Mouse (Mus musculus): Measurements from ENCODE around the gene Olfr223. TPM values are rescaled to one million over a fixed set of nuclear protein-coding genes. Genes with fewer than 3 reads are reported as not detected.

The Olfr223 gene
- polyA plus RNA-seq, 1 experiment from 2014 or later: not detected

- Histone ChIP-seq H3K4me3 (ENCODE audit: low read depth, low read length) (no peak overlapping the region), H3K9me3 (ENCODE audit: control insufficient read depth, low read length) (no peaks in the 10 kb centered on the region), H3K4me2 (replicated peaks; ENCODE audit: low read depth) (no peak overlapping the region), H3K9ac (ENCODE audit: low read length) (no peak overlapping the region), H3K27me3 (ENCODE audit: control insufficient read depth, insufficient read depth, low read length) (no peaks in the 10 kb centered on the region), H3K4me1 (replicated peaks; ENCODE audit: control insufficient read depth, insufficient read depth) (no peaks in the 10 kb centered on the region), H3K36me3 (ENCODE audit: control insufficient read depth, insufficient read depth, low read length) (no peaks in the 10 kb centered on the region), H3K27ac (replicated peaks) (no peak overlapping the region)
- WGBS: 9% methylated on average over 4 of the region's 4 CpGs
- ATAC-seq (ENCODE audit: low FRiP score, low TSS enrichment) (peak; percentile 63; the same call in 1 of the 2 replicates), DNase-seq (ENCODE audit: low spot score) (peak; percentile 46)
- no peak for TF ChIP-seq EP300 (optimal IDR thresholded peaks at IDR 0.05)
- TF ChIP-seq CTCF (IDR thresholded peaks at IDR 0.05; ENCODE audit: low read depth): peak; percentile 78
Observed at GRCm38 (mm10) chr11:59614120-59614519, 21.0 kb upstream of the Olfr223 start.

GRCm38 (mm10) chr11:59611646-59612045 is 18.6 kb upstream of the Olfr223 start:
- Histone ChIP-seq H3K27me3 (ENCODE audit: control insufficient read depth, insufficient read depth, low read length) (no peaks in the 10 kb centered on the region), H3K9me3 (ENCODE audit: control insufficient read depth, low read length) (no peaks in the 10 kb centered on the region), H3K4me2 (replicated peaks; ENCODE audit: low read depth) (no peak overlapping the region), H3K36me3 (ENCODE audit: control insufficient read depth, insufficient read depth, low read length) (no peaks in the 10 kb centered on the region), H3K9ac (ENCODE audit: low read length) (no peak overlapping the region), H3K4me3 (ENCODE audit: low read depth, low read length) (no peak overlapping the region), H3K4me1 (replicated peaks; ENCODE audit: control insufficient read depth, insufficient read depth) (no peaks in the 10 kb centered on the region), H3K27ac (replicated peaks) (no peak overlapping the region)
- WGBS: 71% methylated on average over 5 of the region's 5 CpGs
- no peak for DNase-seq (ENCODE audit: low spot score)
- no peak for TF ChIP-seq CTCF (IDR thresholded peaks at IDR 0.05; ENCODE audit: low read depth)
- no peak for TF ChIP-seq EP300 (optimal IDR thresholded peaks at IDR 0.05)
- no peak for ATAC-seq (ENCODE audit: low FRiP score, low TSS enrichment)

DNA sequence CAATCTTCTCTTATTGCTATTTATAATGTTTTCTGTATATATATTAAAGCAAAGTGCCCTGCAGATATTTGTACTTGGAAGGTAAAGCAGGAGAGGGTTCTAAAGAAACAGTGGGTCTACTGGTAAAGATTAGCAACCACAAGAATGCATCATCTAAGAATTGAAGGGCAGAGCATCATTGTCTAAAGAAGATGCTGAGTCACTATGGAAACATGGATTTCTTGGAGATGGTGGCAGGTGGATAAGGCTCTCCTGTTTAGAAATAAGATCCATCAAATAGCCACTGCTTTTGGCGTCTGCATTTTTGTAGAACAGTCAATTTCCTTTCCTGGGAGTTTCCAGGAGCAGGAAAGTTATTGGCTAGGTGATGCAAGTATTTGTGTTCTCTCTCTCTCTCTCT is 9.2 kb upstream of the Olfr223 start:
- no peak for ATAC-seq (ENCODE audit: low FRiP score, low TSS enrichment)
- no peak for TF ChIP-seq EP300 (optimal IDR thresholded peaks at IDR 0.05)
- no peak for TF ChIP-seq CTCF (IDR thresholded peaks at IDR 0.05; ENCODE audit: low read depth)

DNA sequence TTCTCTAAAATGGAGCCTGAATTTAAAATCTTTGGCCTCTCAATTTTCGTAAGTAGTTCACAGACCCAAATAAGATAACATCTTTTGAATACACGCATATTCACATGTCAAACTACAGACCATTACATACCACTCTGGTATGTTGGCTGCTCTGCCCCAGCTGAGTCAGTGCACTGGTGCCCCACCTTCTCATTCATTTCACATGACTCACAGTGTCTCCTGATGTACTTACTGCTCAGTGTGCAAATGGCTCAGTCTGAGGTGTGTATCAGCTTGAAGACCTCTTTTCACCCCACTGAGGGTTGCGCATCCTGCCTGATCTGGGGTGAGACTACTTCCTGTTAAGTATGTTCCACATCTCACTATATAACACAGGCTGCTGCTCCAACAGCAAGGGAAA is 7.8 kb upstream of the Olfr223 start:
- TF ChIP-seq CTCF (IDR thresholded peaks at IDR 0.05; ENCODE audit: low read depth) (no peak), EP300 (optimal IDR thresholded peaks at IDR 0.05) (no peak)
- ATAC-seq (ENCODE audit: low FRiP score, low TSS enrichment): peak; percentile 93
- Histone ChIP-seq H3K27ac (replicated peaks) (no peak overlapping the region), H3K9ac (ENCODE audit: low read length) (no peak overlapping the region), H3K27me3 (ENCODE audit: control insufficient read depth, insufficient read depth, low read length) (no peaks in the 10 kb centered on the region), H3K36me3 (ENCODE audit: control insufficient read depth, insufficient read depth, low read length) (no peaks in the 10 kb centered on the region), H3K4me2 (replicated peaks; ENCODE audit: low read depth) (no peak overlapping the region), H3K9me3 (ENCODE audit: control insufficient read depth, low read length) (no peaks in the 10 kb centered on the region), H3K4me3 (ENCODE audit: low read depth, low read length) (no peak overlapping the region), H3K4me1 (replicated peaks; ENCODE audit: control insufficient read depth, insufficient read depth) (no peaks in the 10 kb centered on the region)
- WGBS: 67% methylated on average over 3 of the region's 3 CpGs
- DNase-seq (ENCODE audit: low spot score): peak; percentile 40

More for the DNA sequence above, 9.2 kb upstream of the Olfr223 start:
- Histone ChIP-seq H3K4me3 (ENCODE audit: low read depth, low read length) (no peak overlapping the region), H3K27ac (replicated peaks) (no peak overlapping the region), H3K9me3 (ENCODE audit: control insufficient read depth, low read length) (no peaks in the 10 kb centered on the region), H3K4me2 (replicated peaks; ENCODE audit: low read depth) (no peak overlapping the region), H3K36me3 (ENCODE audit: control insufficient read depth, insufficient read depth, low read length) (no peaks in the 10 kb centered on the region), H3K9ac (ENCODE audit: low read length) (no peak overlapping the region), H3K27me3 (ENCODE audit: control insufficient read depth, insufficient read depth, low read length) (no peaks in the 10 kb centered on the region), H3K4me1 (replicated peaks; ENCODE audit: control insufficient read depth, insufficient read depth) (no peaks in the 10 kb centered on the region)
- WGBS: 35% methylated on average over 1 of the region's 1 CpGs
- DNase-seq (ENCODE audit: low spot score): no peak

DNA sequence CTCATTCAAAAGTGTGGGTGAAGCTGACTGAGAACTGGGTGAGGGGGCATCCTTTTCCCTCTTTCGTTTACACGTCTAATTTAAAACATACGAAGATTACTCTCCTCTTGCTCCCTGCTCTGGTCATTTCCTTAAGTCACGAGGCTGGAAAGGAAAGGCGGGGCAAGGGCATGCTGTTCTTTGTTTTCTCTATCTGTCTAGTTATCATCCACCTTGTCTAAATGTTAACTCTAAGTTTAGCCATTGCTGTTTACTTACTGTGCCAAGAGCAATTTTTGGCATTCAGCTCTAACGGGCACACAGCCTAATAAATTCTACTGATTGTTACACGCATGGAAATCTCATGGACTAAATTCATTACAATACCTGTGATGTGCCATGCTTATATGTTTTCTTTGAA is 6.1 kb upstream of the Olfr223 start:
- Histone ChIP-seq H3K9me3 (ENCODE audit: control insufficient read depth, low read length) (no peaks in the 10 kb centered on the region), H3K27me3 (ENCODE audit: control insufficient read depth, insufficient read depth, low read length) (no peaks in the 10 kb centered on the region), H3K9ac (ENCODE audit: low read length) (no peak overlapping the region), H3K4me3 (ENCODE audit: low read depth, low read length) (no peak overlapping the region), H3K4me2 (replicated peaks; ENCODE audit: low read depth) (no peak overlapping the region), H3K36me3 (ENCODE audit: control insufficient read depth, insufficient read depth, low read length) (no peaks in the 10 kb centered on the region), H3K4me1 (replicated peaks; ENCODE audit: control insufficient read depth, insufficient read depth) (no peaks in the 10 kb centered on the region), H3K27ac (replicated peaks) (no peak overlapping the region)
- DNase-seq (ENCODE audit: low spot score) (no peak), ATAC-seq (ENCODE audit: low FRiP score, low TSS enrichment) (no peak)
- 39% methylated on average over 7 of the region's 7 CpGs for WGBS
- TF ChIP-seq EP300 (optimal IDR thresholded peaks at IDR 0.05) (no peak), CTCF (IDR thresholded peaks at IDR 0.05; ENCODE audit: low read depth) (no peak)

- Histone ChIP-seq H3K27me3 (ENCODE audit: control insufficient read depth, insufficient read depth, low read length) (no peaks in the 10 kb centered on the region), H3K9ac (ENCODE audit: low read length) (no peak overlapping the region)
- WGBS: 74% methylated on average over 8 of the region's 8 CpGs
Observed at GRCm38 (mm10) chr11:59596950-59597349, 3.9 kb upstream of the Olfr223 start.

More at GRCm38 (mm10) chr11:59596950-59597349, 3.9 kb upstream of the Olfr223 start:
- Histone ChIP-seq H3K4me2 (replicated peaks; ENCODE audit: low read depth) (no peak overlapping the region), H3K4me3 (ENCODE audit: low read depth, low read length) (no peak overlapping the region), H3K9me3 (ENCODE audit: control insufficient read depth, low read length) (no peaks in the 10 kb centered on the region), H3K27ac (replicated peaks) (no peak overlapping the region), H3K36me3 (ENCODE audit: control insufficient read depth, insufficient read depth, low read length) (no peaks in the 10 kb centered on the region), H3K4me1 (replicated peaks; ENCODE audit: control insufficient read depth, insufficient read depth) (no peaks in the 10 kb centered on the region)
- ATAC-seq (ENCODE audit: low FRiP score, low TSS enrichment) (no peak), DNase-seq (ENCODE audit: low spot score) (no peak)
- TF ChIP-seq EP300 (optimal IDR thresholded peaks at IDR 0.05) (no peak), CTCF (IDR thresholded peaks at IDR 0.05; ENCODE audit: low read depth) (no peak)

All from stomach, postnatal 0 days (tissue).